Mouse (Mus musculus): ENCODE measurements around the gene Sh2d1b2. TPM values are rescaled to one million over a fixed set of nuclear protein-coding genes. Genes with fewer than 3 reads are reported as not detected.

Gene Sh2d1b2
- polyA plus RNA-seq, 1 experiment from 2014 or later: not detected

DNA sequence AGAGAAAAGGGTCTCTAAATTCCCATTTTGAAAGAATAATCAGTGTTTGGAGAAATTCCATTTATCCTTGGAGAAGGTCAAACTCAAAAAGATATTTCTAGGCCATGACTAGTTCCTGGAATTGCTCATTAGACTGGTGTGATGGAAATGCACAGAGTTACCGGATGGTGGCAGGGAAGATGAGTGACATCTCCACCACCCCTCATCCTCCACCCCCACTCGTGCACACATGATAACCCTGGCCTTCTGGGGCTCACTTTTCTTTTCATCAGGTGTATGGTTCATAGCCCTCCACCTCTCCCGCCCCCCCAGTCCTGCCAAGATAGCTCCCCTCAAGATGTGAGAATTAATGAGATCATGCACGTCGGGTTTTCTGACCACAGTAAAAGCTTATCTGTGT is 60.7 kb downstream of the Sh2d1b2 start:
- H3K4me2 ChIP-seq (ENCODE audit: low read length): no peak overlapping the region
- no peak overlapping the region for H3K9ac ChIP-seq (ENCODE audit: low read length)
- ATAC-seq (replicated peaks; ENCODE audit: low FRiP score, low TSS enrichment, low read depth) (no peak), DNase-seq (ENCODE audit: low spot score) (no peak)
- no peak overlapping the region for H3K4me3 ChIP-seq (ENCODE audit: low read depth, low read length)
- WGBS: 74% methylated on average over 5 of the region's 5 CpGs
- H3K27ac ChIP-seq (ENCODE audit: low read depth): no peak overlapping the region
- no peaks in the 10 kb centered on the region for H3K4me1 ChIP-seq (replicated peaks; ENCODE audit: control insufficient read depth, insufficient read depth, low read length)
- no peaks in the 10 kb centered on the region for H3K36me3 ChIP-seq (ENCODE audit: control insufficient read depth, insufficient read depth, low read length)
- H3K27me3 ChIP-seq (replicated peaks; ENCODE audit: control insufficient read depth, insufficient read depth, low read length): no peaks in the 10 kb centered on the region
- no peaks in the 10 kb centered on the region for H3K9me3 ChIP-seq (ENCODE audit: control insufficient read depth, low read length)

DNA sequence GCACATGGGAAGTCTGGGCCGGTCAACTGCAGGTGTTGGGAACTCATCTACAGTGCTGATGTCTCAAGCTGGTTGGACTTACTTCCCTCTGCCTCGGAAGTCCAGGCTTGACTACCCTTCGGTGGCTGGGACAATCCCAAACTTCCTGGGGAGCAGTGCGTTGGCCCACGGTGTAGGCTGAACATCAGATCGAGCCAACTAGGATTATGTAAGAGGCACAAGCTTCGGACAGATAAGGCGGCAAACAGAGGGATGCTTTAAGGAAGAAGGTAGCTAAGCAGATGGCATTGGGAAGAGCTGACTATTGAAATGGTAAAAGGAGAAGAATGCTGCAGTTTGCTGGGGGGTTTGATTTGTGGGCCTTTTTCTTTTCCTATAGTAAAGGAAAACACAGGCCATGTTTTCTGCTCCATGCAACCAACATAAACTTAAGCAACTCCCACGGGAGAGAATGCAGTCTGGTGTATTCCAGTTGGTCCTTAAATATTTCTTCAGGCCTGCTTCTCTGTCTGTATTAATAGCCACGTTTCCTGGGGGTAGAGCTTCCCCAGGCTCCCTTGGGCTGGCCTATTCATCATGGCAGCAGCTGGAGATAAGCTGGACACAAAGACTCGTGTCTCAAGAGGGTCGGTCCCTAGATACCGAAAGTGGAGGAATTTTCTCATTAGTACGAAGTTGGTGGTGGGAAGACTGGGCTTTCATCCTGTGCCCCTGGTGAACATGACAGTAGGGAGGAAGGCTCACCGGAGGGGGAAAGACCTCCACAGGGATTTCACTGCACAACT is 62.4 kb downstream of the Sh2d1b2 start:
- H3K4me1 ChIP-seq (replicated peaks; ENCODE audit: control insufficient read depth, insufficient read depth, low read length): no peaks in the 10 kb centered on the region
- DNase-seq (ENCODE audit: low spot score) (no peak), ATAC-seq (replicated peaks; ENCODE audit: low FRiP score, low TSS enrichment, low read depth) (no peak)
- H3K9me3 ChIP-seq (ENCODE audit: control insufficient read depth, low read length): no peaks in the 10 kb centered on the region
- H3K27me3 ChIP-seq (replicated peaks; ENCODE audit: control insufficient read depth, insufficient read depth, low read length): no peaks in the 10 kb centered on the region
- no peak overlapping the region for H3K9ac ChIP-seq (ENCODE audit: low read length)
- no peak overlapping the region for H3K4me2 ChIP-seq (ENCODE audit: low read length)
- WGBS: 65% methylated on average over 15 of the region's 15 CpGs
- H3K4me3 ChIP-seq (ENCODE audit: low read depth, low read length): no peak overlapping the region
- no peak overlapping the region for H3K27ac ChIP-seq (ENCODE audit: low read depth)
- no peaks in the 10 kb centered on the region for H3K36me3 ChIP-seq (ENCODE audit: control insufficient read depth, insufficient read depth, low read length)

DNA sequence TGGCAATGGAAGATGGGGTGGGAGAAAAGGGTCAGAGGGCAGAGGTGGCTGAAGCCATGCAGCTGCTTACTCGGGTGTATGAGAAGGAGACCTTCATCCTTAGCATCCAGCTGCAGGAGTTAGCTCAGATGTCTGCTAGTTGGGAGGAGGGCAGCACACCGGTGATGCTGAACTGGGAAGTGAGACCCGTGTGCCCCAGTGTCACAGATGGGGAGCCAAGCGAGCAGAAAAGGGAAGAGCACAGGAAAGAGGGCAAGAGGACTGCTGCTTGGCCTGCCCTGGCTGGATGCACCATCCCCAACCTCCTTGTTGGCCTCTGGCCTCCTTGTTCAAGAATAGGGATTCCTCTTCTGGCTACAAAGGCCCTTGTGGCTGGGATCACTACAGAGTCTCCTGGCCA is 66.9 kb downstream of the Sh2d1b2 start:
- Histone ChIP-seq H3K4me3 (ENCODE audit: low read depth, low read length) (no peak overlapping the region), H3K4me2 (ENCODE audit: low read length) (no peak overlapping the region), H3K9ac (ENCODE audit: low read length) (no peak overlapping the region), H3K4me1 (replicated peaks; ENCODE audit: control insufficient read depth, insufficient read depth, low read length) (no peaks in the 10 kb centered on the region), H3K27me3 (replicated peaks; ENCODE audit: control insufficient read depth, insufficient read depth, low read length) (no peaks in the 10 kb centered on the region), H3K27ac (ENCODE audit: low read depth) (no peak overlapping the region), H3K36me3 (ENCODE audit: control insufficient read depth, insufficient read depth, low read length) (no peaks in the 10 kb centered on the region), H3K9me3 (ENCODE audit: control insufficient read depth, low read length) (no peaks in the 10 kb centered on the region)
- WGBS: 73% methylated on average over 4 of the region's 4 CpGs
- no peak for ATAC-seq (replicated peaks; ENCODE audit: low FRiP score, low TSS enrichment, low read depth)
- no peak for DNase-seq (ENCODE audit: low spot score)

DNA sequence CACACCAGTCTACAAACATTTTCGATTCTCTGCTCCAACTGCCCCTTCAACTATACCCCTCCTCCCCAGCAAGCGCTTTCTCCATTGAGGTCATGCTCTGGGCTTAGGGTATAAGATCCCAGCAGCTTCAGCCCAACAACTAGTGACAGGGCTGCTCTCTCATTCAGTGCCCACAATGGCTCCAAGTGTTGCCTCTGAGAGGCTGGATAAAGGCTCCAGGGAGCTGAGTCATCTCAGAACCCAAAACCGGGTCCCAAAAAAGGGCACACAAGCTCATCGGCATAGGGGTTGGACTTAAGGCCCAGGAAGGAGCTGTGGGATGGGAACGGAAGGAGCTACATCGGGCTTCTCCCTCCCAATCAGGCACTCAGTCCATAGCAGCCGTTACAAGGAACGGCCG is 69.1 kb downstream of the Sh2d1b2 start:
- Histone ChIP-seq H3K4me2 (ENCODE audit: low read length) (no peak overlapping the region), H3K4me3 (ENCODE audit: low read depth, low read length) (no peak overlapping the region), H3K9me3 (ENCODE audit: control insufficient read depth, low read length) (no peaks in the 10 kb centered on the region), H3K4me1 (replicated peaks; ENCODE audit: control insufficient read depth, insufficient read depth, low read length) (no peaks in the 10 kb centered on the region), H3K27me3 (replicated peaks; ENCODE audit: control insufficient read depth, insufficient read depth, low read length) (no peaks in the 10 kb centered on the region), H3K9ac (ENCODE audit: low read length) (no peak overlapping the region), H3K27ac (ENCODE audit: low read depth) (no peak overlapping the region), H3K36me3 (ENCODE audit: control insufficient read depth, insufficient read depth, low read length) (no peaks in the 10 kb centered on the region)
- DNase-seq (ENCODE audit: low spot score): no peak
- WGBS: 92% methylated on average over 9 of the region's 9 CpGs
- no peak for ATAC-seq (replicated peaks; ENCODE audit: low FRiP score, low TSS enrichment, low read depth)

DNA sequence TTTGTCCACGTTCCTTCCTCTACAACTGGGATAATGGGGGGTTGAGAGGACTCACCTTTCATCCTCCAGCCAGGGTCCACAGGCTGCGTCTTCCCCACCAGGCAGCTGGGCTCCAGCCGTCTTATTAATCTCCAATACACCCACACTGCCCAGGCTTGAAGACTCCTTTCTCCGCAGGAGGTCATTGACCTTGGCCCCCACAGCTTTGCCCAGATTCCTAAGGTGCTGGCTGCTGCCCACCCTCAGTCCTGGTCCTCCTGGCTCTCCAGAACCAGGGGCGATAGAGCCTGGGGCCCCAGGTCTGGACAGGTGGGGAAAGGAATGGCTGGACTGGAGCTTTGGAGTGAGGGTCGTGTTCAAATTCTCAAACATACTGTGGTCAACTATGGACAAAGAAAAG is 69.9 kb downstream of the Sh2d1b2 start:
- no peak overlapping the region for H3K9ac ChIP-seq (ENCODE audit: low read length)
- no peak for DNase-seq (ENCODE audit: low spot score)
- H3K27me3 ChIP-seq (replicated peaks; ENCODE audit: control insufficient read depth, insufficient read depth, low read length): no peaks in the 10 kb centered on the region
- H3K4me1 ChIP-seq (replicated peaks; ENCODE audit: control insufficient read depth, insufficient read depth, low read length): no peaks in the 10 kb centered on the region
- 81% methylated on average over 6 of the region's 6 CpGs for WGBS
- H3K36me3 ChIP-seq (ENCODE audit: control insufficient read depth, insufficient read depth, low read length): no peaks in the 10 kb centered on the region
- no peak for ATAC-seq (replicated peaks; ENCODE audit: low FRiP score, low TSS enrichment, low read depth)
- no peak overlapping the region for H3K4me2 ChIP-seq (ENCODE audit: low read length)
- no peak overlapping the region for H3K27ac ChIP-seq (ENCODE audit: low read depth)
- H3K4me3 ChIP-seq (ENCODE audit: low read depth, low read length): no peak overlapping the region
- no peaks in the 10 kb centered on the region for H3K9me3 ChIP-seq (ENCODE audit: control insufficient read depth, low read length)

DNA sequence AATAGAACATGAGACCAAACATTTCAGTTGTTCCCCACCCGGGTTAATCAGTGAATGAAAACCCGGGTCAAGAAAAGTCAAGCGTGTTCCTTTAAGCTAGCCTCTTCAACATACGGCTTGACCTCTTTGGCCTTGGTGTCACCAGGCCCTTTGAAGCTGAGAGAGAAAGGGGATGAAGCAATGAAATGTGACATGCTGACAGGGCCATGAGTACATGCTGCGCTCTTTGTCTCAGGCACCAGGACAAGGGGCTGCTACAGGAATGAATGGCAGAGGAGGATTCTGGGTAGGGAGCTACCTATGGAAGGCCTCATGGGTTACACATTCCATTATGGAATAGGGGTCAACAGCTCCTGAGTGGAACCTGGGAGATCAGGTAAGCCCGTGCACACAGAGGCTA is 70.6 kb downstream of the Sh2d1b2 start:
- Histone ChIP-seq H3K9ac (ENCODE audit: low read length) (no peak overlapping the region), H3K27me3 (replicated peaks; ENCODE audit: control insufficient read depth, insufficient read depth, low read length) (no peaks in the 10 kb centered on the region), H3K9me3 (ENCODE audit: control insufficient read depth, low read length) (no peaks in the 10 kb centered on the region), H3K4me1 (replicated peaks; ENCODE audit: control insufficient read depth, insufficient read depth, low read length) (no peaks in the 10 kb centered on the region), H3K27ac (ENCODE audit: low read depth) (no peak overlapping the region), H3K4me3 (ENCODE audit: low read depth, low read length) (no peak overlapping the region), H3K36me3 (ENCODE audit: control insufficient read depth, insufficient read depth, low read length) (no peaks in the 10 kb centered on the region), H3K4me2 (ENCODE audit: low read length) (no peak overlapping the region)
- DNase-seq (ENCODE audit: low spot score): no peak
- 80% methylated on average over 6 of the region's 6 CpGs for WGBS
- ATAC-seq (replicated peaks; ENCODE audit: low FRiP score, low TSS enrichment, low read depth): no peak

Other genes with a start within 250 kb of the Sh2d1b2 start
- gene Ddr2, start 122.0 kb upstream of the Sh2d1b2 start, polyA plus RNA-seq (2014; fragmentation: Nextera tagmentation; extraction: Ambion mirVana): 41.1 and 46.7 TPM in 2 replicates
- gene Uap1, start 57.8 kb upstream of the Sh2d1b2 start, polyA plus RNA-seq (2014; fragmentation: Nextera tagmentation; extraction: Ambion mirVana): 48.1 and 49.0 TPM in 2 replicates
- gene Uhmk1, start 17.4 kb upstream of the Sh2d1b2 start, polyA plus RNA-seq (2014; fragmentation: Nextera tagmentation; extraction: Ambion mirVana): 11.3 and 11.9 TPM in 2 replicates
- gene Sh2d1b1, start 44.6 kb downstream of the Sh2d1b2 start, polyA plus RNA-seq (2014; fragmentation: Nextera tagmentation; extraction: Ambion mirVana): 0.11 and 0.18 TPM in 2 replicates
- gene Gm7694, start 73.6 kb downstream of the Sh2d1b2 start, polyA plus RNA-seq (2014; fragmentation: Nextera tagmentation; extraction: Ambion mirVana): 4.3 and 4.4 TPM in 2 replicates
- 2.0 and 2.7 TPM in 2 replicates for gene Spata46, start 76.1 kb downstream of the Sh2d1b2 start, polyA plus RNA-seq (2014; fragmentation: Nextera tagmentation; extraction: Ambion mirVana)

Measured in intestine, embryonic 14.5 days (tissue).